Mouse (Mus musculus): ENCODE results near the gene Cdhr4.

Gene Cdhr4

DNA sequence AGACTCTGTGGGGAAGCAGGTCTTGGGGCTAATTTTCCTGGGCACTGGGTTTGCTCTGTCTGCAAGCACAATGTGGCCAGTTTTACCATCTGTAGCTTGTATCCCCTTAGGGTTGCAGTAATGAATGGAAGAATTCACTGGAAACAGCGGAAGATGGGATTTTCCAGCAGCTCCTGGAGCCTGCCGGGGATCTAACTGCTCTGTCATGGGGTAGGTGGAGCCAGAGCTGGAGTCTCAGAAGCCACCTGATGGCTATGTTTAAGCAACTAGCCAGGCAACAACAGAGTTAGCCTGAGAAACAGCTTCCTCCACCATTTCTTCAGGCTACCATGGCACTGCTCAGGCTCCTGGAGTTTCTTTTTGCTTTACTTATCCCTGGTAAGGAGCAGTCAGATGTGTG is at the start of gene Cdhr4:
TSS of gene Cdhr4 (plus strand) at position 301 of the 400 bp plus-strand sequence.
- in situ Hi-C loops (cut with MboI, MseI) = no loop called here

GRCm38 (mm10) chr9:107947241-107948194 is 44.8 kb upstream of the Cdhr4 start:
- in situ Hi-C loops (cut with MboI, MseI) = no loop called here

- in situ Hi-C loops (cut with MboI, MseI) = no loop called here
These were observed 42.9 kb upstream of the Cdhr4 start for GRCm38 (mm10) chr9:107949184-107949921.

- in situ Hi-C loops (cut with MboI, MseI) = no loop called here
These were observed 42.4 kb upstream of the Cdhr4 start, which contains the start of gene Traip for GRCm38 (mm10) chr9:107949922-107950235. TSS of gene Traip (plus strand) at chr9:107950136.

DNA sequence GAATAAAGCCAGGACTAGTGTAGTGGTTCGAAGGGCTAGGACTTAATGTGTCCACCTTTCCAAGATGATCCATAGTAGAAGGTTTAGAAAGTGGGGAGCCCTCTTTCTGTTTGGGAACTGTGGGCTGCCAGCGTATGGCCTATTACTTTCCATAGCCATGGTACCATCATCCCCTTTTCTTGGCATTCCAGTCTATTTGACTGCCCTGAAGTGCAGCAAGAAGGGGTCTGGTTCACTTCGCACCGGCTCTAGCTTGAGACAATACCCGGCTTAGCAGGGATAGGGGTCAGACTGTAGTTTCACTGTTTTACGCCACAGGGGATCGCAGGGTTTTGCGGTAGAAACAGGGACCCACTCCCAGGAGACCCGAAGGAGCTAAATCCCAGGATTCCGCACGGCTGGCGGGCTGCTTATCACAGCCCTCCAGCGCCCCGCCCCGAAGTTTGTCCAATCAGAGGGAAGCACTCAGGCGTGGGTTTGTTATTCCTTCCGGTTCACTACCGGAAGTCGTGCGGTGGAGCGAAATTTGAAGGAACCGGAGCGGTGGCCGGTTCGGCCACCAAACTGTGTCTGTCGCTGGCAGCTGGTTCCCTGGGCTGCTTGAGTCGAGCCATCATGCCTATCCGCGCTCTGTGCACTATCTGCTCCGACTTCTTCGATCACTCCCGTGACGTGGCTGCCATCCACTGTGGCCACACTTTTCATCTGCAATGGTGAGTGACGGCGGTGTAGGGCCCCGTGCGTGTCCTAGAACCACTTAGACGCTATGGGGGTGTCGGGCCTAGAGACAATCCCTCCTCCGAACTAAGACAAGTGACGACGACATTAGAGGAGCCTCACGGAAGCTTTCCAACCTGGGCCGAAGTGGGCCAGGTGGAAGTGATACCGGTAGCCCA is 41.6 kb upstream of the Cdhr4 start:
- in situ Hi-C loops (cut with MboI, MseI) = no loop called here

- in situ Hi-C loops (cut with MboI, MseI) = no loop called here
These were observed 36.5 kb upstream of the Cdhr4 start for GRCm38 (mm10) chr9:107955613-107956289.

GRCm38 (mm10) chr9:107957141-107957540 is 35.2 kb upstream of the Cdhr4 start:
- in situ Hi-C loops (cut with MboI, MseI) = no loop called here

DNA sequence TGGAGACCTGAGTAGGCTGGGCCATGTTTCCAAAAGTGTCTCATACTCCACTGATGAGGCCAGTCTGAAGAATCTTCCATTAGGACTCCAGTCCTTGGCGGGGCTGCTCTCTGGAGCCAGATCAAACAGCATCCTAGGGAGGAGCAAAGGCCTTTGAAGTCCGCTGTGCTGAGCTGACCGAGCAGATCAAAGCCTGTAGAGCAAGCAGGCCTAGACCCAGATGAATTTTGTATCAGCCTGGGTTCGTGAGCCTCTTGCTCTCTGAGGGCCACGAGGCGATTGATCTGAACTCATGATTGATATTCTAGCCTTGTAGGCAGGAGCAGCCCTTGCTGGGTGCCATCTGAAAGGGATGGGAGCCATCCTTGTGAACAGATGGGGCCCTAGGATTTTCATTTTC is 32.4 kb upstream of the Cdhr4 start:
- in situ Hi-C loops (cut with MboI, MseI) = loop anchor here (5.0 kb wide), 1 partner anchor 107 kb away; no protein-coding TSS in a partner anchor

GRCm38 (mm10) chr9:107960928-107961327 is 31.4 kb upstream of the Cdhr4 start:
- in situ Hi-C loops (cut with MboI, MseI) = loop anchor here (5.0 kb wide), 1 partner anchor 106 kb away; no protein-coding TSS in a partner anchor

DNA sequence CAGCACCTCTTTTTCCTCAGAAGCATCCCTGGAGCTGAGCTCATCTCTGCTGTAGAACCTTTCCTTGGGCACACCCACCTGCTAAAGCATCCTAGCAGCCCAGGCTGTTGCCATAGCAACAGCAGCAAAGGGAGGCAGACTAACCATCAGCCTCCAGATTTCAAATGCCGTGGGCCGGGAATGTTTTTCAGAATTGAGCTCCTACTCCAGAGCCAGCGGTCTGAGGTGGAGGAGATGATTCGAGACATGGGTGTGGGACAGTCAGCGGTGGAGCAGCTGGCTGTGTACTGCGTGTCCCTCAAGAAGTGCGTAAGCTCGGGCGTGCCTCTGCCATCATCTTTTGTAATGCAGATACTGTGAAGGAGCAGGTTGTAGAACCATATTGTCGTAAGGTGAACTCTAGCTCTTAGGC is 30.9 kb upstream of the Cdhr4 start:
- in situ Hi-C loops (cut with MboI, MseI) = loop anchor here (5.0 kb wide), 1 partner anchor 106 kb away; no protein-coding TSS in a partner anchor

- in situ Hi-C loops (cut with MboI, MseI) = loop anchor here (5.0 kb wide), 1 partner anchor 105 kb away; no protein-coding TSS in a partner anchor
These were observed 30.4 kb upstream of the Cdhr4 start for GRCm38 (mm10) chr9:107961881-107962280.

- in situ Hi-C loops (cut with MboI, MseI) = loop anchor here (5.0 kb wide), 1 partner anchor 104 kb away; no protein-coding TSS in a partner anchor
These were observed 29.4 kb upstream of the Cdhr4 start for GRCm38 (mm10) chr9:107962916-107963315.

DNA sequence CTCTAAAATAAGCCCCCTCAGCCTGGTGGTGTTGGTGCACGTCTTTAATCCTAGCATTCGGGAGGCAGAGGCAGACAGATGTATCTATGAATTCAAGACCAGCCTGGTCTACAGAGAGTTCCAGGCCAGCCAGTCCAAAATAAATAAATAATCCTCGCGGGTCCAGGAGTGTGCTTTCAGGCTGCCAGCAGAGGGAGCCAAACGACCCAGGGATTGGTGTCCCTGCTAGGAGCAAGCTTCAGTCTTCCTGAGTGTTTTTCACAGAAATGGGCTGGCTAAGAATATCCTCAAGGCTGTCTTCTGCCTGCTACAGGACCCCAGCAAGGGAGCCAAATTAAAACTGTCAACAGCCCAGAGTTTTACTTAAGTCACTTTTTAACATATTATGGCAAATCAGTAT is 28.6 kb upstream of the Cdhr4 start:
- in situ Hi-C loops (cut with MboI, MseI) = loop anchor here (5.0 kb wide), 1 partner anchor 104 kb away; no protein-coding TSS in a partner anchor

DNA sequence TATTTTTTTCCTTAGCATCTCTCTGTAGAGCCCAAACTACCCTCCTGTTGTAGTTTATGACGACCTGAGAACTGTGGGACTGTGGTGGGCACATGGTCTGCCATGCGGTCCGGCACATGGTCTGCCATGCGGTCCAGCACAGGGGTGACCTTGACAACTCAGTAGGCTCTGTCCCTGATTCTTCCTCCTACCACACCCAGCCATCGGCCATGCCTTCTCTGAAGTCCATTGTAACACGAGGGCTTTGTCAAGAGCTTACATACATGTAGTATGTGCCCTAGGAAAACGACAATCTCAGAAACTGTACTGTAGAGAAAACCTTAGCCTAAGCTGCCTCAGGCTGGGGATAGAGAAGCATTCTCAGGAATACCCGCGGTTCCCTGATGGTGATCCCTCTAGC is 27.6 kb upstream of the Cdhr4 start:
- in situ Hi-C loops (cut with MboI, MseI) = loop anchor here (5.0 kb wide), 1 partner anchor 103 kb away; no protein-coding TSS in a partner anchor

- in situ Hi-C loops (cut with MboI, MseI) = no loop called here
These were observed 25.6 kb upstream of the Cdhr4 start for GRCm38 (mm10) chr9:107966676-107967075.

- in situ Hi-C loops (cut with MboI, MseI) = no loop called here
These were observed 24.9 kb upstream of the Cdhr4 start for GRCm38 (mm10) chr9:107967437-107967836.

- in situ Hi-C loops (cut with MboI, MseI) = no loop called here
These were observed 23.8 kb upstream of the Cdhr4 start for GRCm38 (mm10) chr9:107968531-107968930.

GRCm38 (mm10) chr9:107970311-107970710 is 22.0 kb upstream of the Cdhr4 start:
- in situ Hi-C loops (cut with MboI, MseI) = no loop called here

- in situ Hi-C loops (cut with MboI, MseI) = no loop called here
These were observed 20.4 kb upstream of the Cdhr4 start for GRCm38 (mm10) chr9:107971690-107972541.
